Mouse (Mus musculus): ENCODE results near the gene Elmod1.
"Not testable (repeated sequence)": the region's sequence is repeated elsewhere in the genome, so short reads cannot be mapped to it uniquely, and the experiment has no call there.

Gene Elmod1

GRCm38 (mm10) chr9:53975122-53975518 is at the start of gene Elmod1:
Gene Elmod1 (minus strand): TSS chr9:53975301.
- DNase-seq = peak; percentile 19

GRCm38 (mm10) chr9:54022795-54023194 is 47.7 kb upstream of the Elmod1 start:
- no peak for DNase-seq

DNA sequence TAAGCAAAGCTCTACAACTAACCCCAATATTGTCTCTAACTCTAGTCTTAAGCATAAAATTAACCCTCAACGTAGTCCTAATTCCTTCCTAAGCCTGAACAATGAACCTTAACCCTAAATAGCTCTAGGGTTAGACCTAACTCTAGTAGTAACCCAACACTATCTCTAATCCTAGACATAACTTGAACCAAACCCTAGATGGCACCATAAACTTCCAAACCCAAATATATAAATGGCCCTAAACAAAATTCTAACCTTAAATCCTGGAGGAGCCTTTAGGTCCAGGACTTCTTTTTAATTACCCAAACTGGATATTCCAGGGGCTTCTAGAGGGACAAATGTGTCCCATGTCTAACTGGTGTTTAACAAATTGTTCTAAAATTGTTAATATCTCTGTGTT is 19.4 kb upstream of the Elmod1 start:
- DNase-seq = no peak

DNA sequence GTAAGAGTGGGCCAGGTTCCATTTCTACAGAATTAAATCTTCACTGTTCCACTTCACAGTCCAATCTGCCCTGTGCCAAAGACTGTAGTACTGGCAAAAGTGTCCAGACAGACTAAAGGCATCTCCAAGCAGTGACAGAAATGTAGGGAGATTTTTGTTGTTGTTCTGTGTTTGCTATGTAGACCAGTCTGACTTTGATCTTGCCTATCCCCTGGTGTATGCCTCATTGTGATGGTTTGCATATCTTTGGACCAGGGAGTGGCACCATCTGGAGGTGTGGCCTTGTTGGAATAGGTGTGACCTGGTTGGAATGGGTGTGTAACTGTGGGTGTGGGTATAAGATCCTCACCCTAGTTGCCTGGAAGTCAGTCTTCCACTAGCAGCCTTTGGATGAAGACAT is 17.5 kb upstream of the Elmod1 start:
- DNase-seq = not testable (repeated sequence)

GRCm38 (mm10) chr9:53990921-53991320 is 15.8 kb upstream of the Elmod1 start:
- DNase-seq = peak; percentile 9

GRCm38 (mm10) chr9:53986972-53987371 is 11.9 kb upstream of the Elmod1 start:
- peak; percentile 9 for DNase-seq

DNA sequence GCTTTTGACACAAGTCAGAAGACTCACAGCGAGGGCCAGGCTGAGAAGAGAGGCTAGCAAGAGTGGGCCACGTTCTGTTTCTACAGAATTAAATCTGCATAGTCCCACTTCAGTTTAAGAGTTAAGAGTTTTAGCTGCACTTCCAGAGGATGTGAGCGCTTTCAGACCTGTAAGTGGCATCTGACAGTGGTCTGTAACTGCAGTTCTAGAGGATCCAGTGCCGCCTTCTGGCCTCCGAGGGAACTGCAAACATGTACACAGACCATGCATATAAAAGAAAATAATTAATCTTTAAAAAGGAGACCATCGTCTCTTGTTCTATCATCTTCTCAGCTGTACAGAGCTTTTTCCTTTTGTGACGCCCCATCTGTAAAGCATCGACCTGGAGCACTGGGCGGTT is 9.8 kb upstream of the Elmod1 start:
- DNase-seq = peak; percentile 45

DNA sequence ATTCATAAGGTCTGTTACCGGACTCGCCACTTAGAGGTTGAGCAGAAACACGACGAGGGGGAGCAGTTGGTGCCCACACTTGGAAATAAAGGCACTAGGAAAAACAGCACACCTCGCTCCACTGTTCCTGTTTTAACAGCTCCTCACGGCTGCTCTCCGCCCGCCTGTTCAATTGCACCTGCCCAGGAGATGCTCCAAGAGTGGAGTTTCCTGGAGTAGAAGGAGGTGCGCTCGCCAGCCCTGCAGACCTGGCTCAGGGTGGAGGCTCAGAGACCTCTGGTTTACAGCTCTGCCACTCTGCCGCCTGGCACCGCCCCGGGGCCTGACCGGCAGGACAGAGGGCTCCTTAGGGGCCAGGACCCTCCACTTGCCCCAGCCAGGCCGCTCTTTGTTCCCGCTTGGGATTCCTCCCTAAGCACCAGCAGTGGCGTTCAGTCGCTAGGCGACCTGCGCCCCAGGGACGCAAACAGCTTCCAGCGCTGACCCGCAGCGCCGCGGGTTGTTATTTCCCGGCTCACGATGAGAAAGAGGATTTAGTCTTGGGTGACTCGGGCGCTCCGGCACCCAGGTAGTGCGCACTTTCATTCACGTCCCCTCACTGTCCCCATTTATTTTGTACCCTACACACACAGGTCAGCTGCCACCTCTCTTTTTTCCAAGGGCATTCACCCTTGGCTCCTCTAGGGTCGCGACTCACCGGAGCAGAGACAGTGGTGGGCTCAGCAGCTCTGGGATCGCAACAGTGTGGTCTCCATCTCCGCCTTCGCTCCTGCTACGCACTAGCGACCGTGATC is 576 bp downstream of the Elmod1 start:
- no peak for DNase-seq

DNA sequence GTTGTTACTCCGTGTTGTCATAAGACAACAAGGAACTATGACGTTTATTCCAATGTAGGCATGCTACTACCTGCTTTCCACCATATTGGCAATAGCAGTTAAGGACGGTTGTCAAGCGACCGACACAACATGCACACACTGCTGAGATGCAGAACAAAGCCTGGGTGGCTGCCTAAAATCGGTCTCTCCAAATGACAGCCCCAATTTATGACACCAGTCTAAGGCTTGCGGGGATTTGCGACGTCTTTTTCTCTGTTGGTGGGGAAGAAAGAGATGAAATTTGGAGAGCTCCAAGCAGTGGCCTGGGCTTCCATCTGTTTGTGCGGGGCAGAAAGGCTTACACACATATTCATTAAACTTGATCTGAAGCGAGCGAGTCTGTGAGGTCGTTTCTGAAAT is 1.2 kb downstream of the Elmod1 start:
- no peak for DNase-seq

DNA sequence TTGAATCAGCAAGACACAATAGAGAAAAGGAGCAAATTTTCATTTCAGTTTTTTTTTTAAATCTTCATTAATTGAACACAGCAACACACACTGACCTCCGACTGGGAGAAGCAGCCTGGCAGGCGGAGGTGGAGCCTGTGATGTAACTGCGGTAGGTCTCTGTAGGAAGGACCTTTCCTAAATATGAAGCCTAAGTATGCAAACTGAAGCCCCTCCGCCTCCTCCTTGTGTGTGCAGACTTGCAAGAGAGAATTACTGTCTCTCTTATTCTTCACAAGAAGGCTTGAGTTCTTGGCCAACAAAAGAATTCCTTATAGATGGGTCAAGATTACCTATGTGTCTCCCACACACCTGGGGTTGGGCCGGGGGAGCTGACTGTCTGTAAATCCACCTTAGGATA is 1.9 kb downstream of the Elmod1 start:
- DNase-seq = no peak

DNA sequence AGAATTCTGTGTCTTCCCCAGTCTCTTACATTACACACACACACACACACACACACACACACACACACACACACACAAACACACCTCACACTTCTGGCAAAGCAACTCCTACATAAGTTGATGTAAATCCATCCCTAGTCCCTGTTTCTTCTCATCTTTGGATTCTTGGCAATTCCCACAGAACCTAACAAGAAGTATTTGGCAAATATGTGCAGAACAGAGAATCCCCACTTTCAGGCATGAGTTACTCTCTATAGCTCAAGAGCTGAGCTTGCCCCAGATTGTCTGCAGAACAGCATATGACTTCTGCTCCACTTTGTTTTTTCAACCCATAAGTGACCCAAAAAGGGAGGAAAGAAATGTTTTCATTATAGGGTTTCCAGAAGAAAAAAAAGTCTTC is 2.7 kb downstream of the Elmod1 start:
- DNase-seq = no peak

DNA sequence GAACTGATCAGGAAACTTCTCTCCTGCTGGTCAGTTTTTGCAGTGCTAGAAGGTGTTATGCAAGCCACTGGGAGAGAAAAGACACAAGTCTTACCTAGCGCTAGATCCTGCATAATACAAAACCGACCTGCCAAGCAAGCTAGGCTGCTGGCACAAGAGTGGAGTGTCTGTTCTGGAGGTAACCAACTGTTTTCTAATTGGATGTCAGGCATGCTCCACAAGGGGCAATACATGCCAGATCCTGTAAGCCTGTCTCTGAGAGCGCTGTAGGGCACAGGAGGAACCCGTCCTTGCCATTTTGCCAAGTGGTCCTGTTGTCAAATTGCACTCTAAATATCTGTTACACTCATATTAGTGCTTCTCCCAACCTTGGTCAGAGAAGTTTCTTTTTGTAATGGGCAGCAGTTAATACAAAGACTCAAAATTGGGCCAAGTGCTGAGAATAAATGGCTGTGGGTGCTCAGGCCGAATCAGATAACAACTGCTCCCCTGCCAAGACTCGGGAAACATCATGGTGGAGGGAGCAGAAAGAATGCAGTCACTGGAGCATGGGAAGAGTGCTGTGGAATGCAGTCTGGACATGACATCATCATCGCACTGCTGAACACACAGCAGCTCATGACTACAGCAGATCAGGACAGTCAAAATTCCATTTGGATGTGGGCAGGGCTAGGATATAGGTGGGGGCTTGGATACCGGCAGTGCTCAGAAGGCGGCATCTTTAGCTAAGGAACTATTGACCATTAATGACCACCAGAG is 7.3 kb downstream of the Elmod1 start:
- DNase-seq = no peak

GRCm38 (mm10) chr9:53957021-53957420 is 18.1 kb downstream of the Elmod1 start:
- no peak for DNase-seq

DNA sequence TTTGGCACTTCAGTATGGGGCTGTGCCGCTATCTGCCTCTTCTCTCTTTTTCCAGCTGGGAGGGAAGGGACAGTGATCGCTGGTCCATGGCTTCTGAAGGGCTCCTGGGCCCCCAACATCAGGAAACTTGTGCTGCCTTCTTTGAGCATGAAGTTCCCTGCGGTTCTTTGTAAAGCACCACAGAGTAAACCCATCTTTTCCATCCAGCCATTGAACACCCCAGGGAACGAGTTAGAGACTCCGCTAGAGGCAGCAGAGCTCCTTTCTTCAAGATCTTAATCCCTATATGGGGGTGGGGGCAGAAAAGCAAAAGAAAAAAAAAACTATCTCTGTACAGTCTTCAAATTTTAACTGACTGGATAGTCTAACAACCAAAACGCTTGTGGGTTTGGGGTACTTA is 20.2 kb downstream of the Elmod1 start:
- DNase-seq = no peak

- DNase-seq = no peak
Measured at GRCm38 (mm10) chr9:53947463-53947862, 27.6 kb downstream of the Elmod1 start.

DNA sequence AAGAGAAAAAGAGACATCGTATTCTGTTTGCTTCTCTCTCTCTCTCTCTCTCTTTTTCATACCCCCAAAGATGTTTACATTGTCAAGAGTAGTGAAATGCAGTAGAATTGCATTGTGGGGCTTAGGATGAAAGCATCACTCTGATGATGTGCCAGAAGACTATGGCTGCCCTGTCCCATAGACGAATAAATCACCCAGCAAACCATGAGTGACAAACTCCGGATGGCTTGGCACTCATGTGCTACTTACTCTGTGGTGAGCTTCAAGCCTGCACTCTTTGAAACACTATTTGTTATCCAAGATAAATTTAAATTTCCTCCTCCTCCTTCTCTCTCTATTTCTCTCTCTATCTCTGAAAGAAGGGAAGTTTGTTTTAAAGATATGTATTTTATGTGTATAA is 36.5 kb downstream of the Elmod1 start:
- no peak for DNase-seq

DNA sequence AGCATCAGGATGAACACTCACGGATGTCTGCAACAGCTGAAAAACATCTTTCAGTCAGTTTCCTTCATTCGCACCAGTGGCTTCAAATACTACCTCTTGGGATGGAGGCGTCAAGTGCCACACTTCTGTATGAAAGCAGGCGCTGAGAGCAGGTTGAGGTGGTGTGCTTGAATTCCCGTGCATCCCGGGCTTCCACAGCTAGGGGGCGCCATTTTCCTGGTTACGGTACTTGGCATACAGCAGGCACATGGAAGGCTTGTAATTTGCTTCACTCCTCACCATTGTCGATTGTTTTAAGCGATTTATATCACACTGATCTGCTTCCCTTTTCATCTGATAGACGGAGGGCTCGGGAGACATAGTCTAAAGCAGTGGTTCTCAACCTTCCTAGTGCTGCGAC is 40.9 kb downstream of the Elmod1 start:
- peak; percentile 14 for DNase-seq

GRCm38 (mm10) chr9:53933375-53933774 is 41.7 kb downstream of the Elmod1 start:
- no peak for DNase-seq

- no peak for DNase-seq
Measured at GRCm38 (mm10) chr9:53930906-53931305, 44.2 kb downstream of the Elmod1 start.

DNA sequence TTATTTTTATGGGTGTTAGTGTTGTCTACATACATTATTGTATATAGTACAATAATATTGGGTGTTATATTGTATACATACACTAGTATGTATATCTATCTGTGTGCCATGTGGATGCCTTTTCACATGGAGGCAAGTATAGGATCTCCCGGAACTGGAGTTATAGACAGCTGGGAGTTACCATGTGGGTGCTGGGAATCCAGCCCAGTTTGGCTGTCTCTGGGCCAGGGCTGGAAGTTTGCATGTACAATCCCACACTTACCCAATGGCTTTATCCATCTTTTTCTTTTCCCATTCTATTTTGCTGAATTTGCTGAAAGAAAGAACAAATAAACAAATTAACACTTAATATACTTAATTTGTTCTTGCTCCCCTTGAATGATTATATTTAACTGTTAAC is 54.0 kb downstream of the Elmod1 start:
- DNase-seq = no peak

DNA sequence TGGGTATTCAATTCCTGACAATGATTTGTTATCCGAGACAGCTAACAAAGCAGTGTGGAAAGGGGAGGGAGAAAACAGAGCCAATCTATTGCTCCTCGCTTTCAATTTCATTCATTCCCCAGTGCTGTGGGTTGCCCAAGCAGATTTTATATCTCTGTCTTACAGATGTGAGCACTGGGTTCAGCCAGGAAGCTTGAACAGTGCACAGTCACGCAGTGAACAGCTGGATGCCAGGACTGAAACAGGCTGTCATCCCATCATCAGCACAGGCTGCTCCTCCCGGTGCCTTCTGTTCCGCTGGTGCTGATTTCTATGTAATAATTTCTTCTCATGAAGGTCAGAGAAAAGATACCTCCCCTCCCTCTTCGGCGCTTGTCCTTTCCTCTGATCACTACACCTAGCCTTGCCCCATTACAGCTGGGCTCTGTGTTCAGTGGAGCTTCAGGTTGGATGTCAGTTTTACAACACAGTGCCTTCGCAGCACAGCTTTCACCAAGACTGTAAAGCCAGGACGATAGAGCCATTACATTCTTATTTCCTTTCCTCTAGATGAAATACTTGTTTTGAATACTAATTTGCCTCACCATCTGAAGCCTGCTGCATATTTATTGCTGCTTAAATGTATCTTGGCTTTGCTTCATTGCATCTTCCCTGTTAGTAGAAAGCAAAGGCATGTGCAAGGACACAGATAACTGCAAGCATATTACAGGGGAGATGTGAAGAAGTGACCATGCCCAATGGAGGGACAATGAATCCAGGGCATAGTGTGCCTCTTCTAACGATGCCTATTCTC is 59.0 kb downstream of the Elmod1 start:
- no peak for DNase-seq

DNA sequence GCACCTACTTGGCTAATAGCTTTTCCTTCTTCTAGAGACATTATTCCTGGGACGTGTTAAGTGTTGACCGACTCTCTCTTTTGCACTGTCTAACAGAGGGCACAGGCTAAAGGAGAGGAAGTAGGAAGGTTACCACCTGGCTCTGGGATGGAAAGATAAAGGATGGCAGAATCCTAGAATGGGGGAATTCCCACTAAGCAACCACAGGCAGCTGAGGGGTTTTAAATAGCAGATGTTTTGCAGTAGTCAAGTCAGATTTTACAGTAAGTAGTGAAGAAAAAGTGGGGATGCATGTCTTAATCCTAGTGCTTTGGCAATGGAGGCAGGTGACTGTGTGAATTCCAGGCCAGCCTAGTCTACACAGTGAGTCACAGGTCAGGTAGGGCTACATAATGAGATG is 64.3 kb downstream of the Elmod1 start:
- DNase-seq = no peak

GRCm38 (mm10) chr9:53910331-53910730 is 64.8 kb downstream of the Elmod1 start:
- DNase-seq = no peak

- DNase-seq = no peak
Measured at GRCm38 (mm10) chr9:53906798-53907197, 68.3 kb downstream of the Elmod1 start.
